Mouse (Mus musculus) lung, adult 2 months (tissue): ENCODE results near the gene Epha8.

Experiments used
- CTCF ChIP-seq: fragments of 200-500 bp; IDR thresholded peaks from 2 replicates; pipeline ENCODE4 v1.5.1; 2011; ENCODE audit warnings: mild to moderate bottlenecking, low read length, control low read depth; ENCODE audit not compliant: insufficient read depth
- POLR2A ChIP-seq: fragments of 200-500 bp; IDR thresholded peaks from 2 replicates; pipeline ENCODE4 v1.6.1; 2011; ENCODE audit warnings: low read depth, mild to moderate bottlenecking, control low read depth, low read length, borderline replicate concordance; ENCODE audit errors: extremely low read depth

DNA sequence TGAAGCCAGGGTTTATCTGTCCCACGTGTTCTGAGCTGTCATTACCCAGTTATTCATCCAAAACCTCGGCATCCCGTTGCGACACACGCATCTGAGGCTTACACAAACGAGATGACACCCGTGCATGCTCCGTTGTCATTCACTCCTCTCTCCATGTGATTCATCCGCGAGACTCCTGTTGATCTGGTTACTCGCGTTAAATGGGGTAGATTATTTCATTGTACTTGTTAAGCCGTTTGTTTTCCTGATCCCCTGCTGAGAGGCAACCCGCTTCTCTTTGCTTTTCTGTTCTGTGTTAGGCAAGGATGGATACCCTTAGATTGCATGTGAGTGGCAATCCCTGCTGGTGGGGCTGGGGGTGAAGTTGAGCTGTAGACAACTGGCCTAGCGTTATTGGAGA lies 30.8 kb downstream of the Epha8 start:
- TF ChIP-seq CTCF (no peak), POLR2A (no peak)
